Mouse (Mus musculus) kidney, adult 10 weeks (tissue): ENCODE measurements around the gene Kcnj9. TPM values are rescaled to one million over a fixed set of nuclear protein-coding genes. Genes with fewer than 3 reads are reported as not detected.

Experiments used
- polyA plus RNA-seq: library from polyadenylated mRNA; stranded (reverse); fragments of 350-450 nt; fragmentation: Illumina TruSeq; extraction: RNeasy Lipid Tissue Mini Kit (QIAGEN cat#74804); gene quantifications from one replicate; pipeline ENCODE4 v1.2.3, GENCODE M21; 2014; ENCODE audit warnings: low read depth, low replicate concordance

Kcnj9 gene
- not detected for polyA plus RNA-seq

DNA sequence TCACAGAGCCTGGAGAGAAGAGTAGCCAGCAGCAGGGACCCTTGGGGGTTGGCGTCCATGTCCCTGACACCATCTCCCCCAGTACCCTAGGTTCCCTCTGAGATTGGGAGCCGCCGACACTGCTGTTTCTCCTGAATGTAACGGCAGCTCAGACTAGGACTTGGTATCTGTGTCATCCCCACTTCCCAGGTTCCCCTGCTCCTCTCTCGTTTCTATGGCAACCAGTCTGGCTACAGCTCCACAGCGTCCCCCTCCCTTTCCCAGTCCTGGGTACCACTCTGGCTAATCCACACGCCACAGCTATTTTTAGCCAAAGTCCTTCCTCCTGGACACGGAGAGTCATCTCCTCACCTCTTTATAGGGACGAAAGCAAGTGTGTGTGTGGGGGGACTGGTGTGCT, at the start of gene Kcnj9:
TSS of gene Kcnj9 (minus strand) at position 188 of the 400 bp plus-strand sequence.

DNA sequence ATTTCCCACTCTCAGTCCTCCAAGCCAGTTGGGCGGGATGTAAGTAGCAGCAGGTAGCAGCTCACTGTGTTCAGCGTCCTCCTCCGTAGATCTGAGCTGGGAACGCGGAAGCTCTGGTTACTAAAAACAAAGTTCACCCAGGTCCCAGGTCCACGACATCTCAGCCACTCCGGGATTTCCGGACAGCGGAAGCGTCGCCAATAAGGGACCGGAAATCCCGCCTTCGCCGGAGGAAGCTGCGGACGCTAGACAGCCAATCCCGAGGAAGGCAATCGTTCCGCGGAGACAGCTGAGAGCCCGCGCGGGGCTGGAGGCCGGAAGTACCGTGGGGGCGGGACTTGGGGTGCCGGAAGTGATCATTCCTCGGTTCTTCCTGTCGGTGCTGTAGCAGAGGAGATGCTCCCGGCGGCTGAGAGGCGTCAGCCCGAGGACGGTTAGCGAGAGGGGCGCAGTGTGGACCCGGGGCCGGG, 47.1 kb upstream of the Kcnj9 start, which contains the start of gene Pigm:
TSS of gene Pigm (plus strand) at position 349 of the 470 bp plus-strand sequence.

DNA sequence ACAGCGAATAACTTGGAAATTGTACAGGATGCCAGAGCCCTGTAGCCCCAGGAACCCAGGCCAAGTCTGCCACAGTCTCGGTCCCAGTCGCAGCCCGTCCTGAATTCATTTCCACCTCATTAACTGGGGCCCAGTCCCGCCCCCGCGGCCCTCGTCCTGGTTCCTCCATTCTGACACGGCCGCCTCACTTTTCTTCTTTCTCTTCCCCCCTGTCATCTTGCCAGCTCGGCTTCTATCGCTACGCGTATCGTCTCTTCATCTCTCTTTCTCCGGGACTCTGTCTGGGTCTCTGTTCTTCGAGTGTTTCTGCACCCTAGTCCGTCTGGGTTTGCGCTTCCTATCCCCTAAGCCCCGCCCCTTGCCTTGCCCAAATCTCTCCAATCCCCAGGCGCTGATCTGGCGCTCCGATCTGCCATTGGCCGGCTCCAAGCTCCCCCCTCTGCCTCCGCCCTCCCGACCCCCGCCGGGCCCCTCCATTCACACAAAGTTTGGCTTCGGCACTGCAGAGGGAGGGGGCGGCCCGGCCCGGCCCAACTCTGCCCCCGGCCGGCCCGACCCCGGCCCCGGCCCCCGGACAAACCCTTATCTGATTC, 11.7 kb upstream of the Kcnj9 start, which contains the start of gene Kcnj10:
TSS of gene Kcnj10 (plus strand) at position 482 of the 593 bp plus-strand sequence.

DNA sequence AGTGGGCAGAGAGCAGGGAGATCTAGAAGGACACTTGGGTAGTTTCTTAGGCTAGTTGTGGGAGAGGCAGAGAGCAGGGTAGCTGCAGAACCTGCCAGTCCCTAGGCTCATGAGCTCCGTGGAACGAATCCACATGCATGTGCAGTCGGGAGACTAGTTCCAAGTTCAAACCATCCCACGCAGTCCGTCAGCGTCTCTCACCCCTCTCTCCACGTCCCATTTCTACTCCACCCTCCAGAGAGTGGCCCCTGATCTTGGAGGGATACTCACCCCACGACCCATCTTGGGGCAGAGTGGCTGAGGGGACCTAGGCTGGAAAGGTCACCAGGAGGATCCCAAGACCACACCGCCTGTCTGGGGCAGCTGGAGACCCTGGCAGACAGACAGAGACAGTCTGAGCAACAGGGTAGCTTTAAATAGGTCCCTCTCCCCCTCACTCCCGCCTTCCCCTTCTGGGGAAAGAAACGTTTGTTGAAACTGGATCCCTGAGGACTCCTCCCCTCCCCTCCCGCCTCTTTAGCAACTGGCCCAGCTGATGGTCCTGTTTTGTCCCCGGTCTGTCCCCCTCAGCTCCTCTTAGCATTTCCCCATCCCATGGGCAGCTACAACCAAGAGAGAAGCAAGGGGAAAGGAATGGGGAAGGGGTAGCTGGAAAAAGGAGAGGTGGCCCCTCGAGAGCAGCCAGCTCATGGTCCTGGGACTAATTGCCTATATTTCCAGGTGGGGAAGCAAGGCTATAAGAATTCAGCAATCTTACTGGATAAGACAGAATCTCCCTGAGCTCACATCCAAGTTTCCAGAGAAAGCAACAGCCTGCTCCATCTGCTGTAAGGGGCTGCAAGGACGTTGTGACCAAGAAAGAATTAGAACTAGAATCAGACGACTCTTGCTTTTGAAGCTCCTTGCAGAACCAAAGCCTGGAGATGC, 31.2 kb downstream of the Kcnj9 start, which contains the start of gene Atp1a2:
TSS of gene Atp1a2 (minus strand) at position 454 of the 927 bp plus-strand sequence.

Other genes with a start within 250 kb of the Kcnj9 start
- gene Copa, start 246.8 kb downstream of the Kcnj9 start, polyA plus RNA-seq: 171 TPM
- 14.1 TPM for gene Ncstn, start 246.5 kb downstream of the Kcnj9 start, polyA plus RNA-seq
- 62.7 TPM for gene Pex19, start 202.6 kb downstream of the Kcnj9 start, polyA plus RNA-seq
- gene Dcaf8, start 181.2 kb downstream of the Kcnj9 start, polyA plus RNA-seq: 107 TPM
- 47.7 TPM for gene Pea15a, start 122.5 kb downstream of the Kcnj9 start, polyA plus RNA-seq
- gene Casq1, start 109.5 kb downstream of the Kcnj9 start, polyA plus RNA-seq: not detected
- gene Atp1a4, start 70.9 kb downstream of the Kcnj9 start, polyA plus RNA-seq: not detected
- gene Igsf8, start 67.7 kb downstream of the Kcnj9 start, polyA plus RNA-seq: not detected
- 1.3 TPM for gene Atp1a2, start 31.3 kb downstream of the Kcnj9 start, polyA plus RNA-seq
- 64.0 TPM for gene Kcnj10, start 11.9 kb upstream of the Kcnj9 start, polyA plus RNA-seq
- gene Pigm, start 47.2 kb upstream of the Kcnj9 start, polyA plus RNA-seq: 13.3 TPM
- 6.0 TPM for gene Slamf9, start 146.0 kb upstream of the Kcnj9 start, polyA plus RNA-seq
- gene Igsf9, start 152.5 kb upstream of the Kcnj9 start, polyA plus RNA-seq: 0.40 TPM
- gene Tagln2, start 170.7 kb upstream of the Kcnj9 start, polyA plus RNA-seq: 26.8 TPM
- gene Cfap45, start 191.5 kb upstream of the Kcnj9 start, polyA plus RNA-seq: not detected
- gene Vsig8, start 226.6 kb upstream of the Kcnj9 start, polyA plus RNA-seq: not detected